Mouse (Mus musculus) limb, embryonic 12.5 days (tissue): Measurements from ENCODE around the gene Nrip2. TPM values are rescaled to one million over a fixed set of nuclear protein-coding genes. Genes with fewer than 3 reads are reported as not detected.

Experiments
- ATAC-seq: fragments of 200-750 bp; cut with Nextera tagmentation; 2 replicates; pipeline ENCODE4 v1.8.0; 2017; ENCODE audit warnings: low read depth, moderate TSS enrichment; ENCODE audit not compliant: insufficient number of reproducible peaks, insufficient read depth, low FRiP score, low TSS enrichment
- H3K27ac ChIP-seq: fragments of 300-500 bp; sonication (generic); 2 replicates; pipeline ENCODE4 v1.5.1; 2016; ENCODE audit warnings: mild to moderate bottlenecking, moderate library complexity
- H3K27me3 ChIP-seq: fragments of 300-500 bp; sonication (generic); 2 replicates; pipeline ENCODE4 v1.6.1; 2016; ENCODE audit warnings: mild to moderate bottlenecking, moderate library complexity
- H3K36me3 ChIP-seq: fragments of 300-500 bp; sonication (generic); 2 replicates; pipeline ENCODE4 v1.6.1; 2016; ENCODE audit warnings: mild to moderate bottlenecking, moderate library complexity
- H3K4me1 ChIP-seq: fragments of 300-500 bp; sonication (generic); replicated peaks from 2 replicates; pipeline ENCODE4 v1.6.1; 2016
- H3K4me2 ChIP-seq: fragments of 300-500 bp; sonication (generic); 2 replicates; pipeline ENCODE4 v1.6.1; 2016; ENCODE audit warnings: mild to moderate bottlenecking, moderate library complexity
- H3K4me3 ChIP-seq: fragments of 300-500 bp; sonication (generic); replicated peaks from 2 replicates; pipeline ENCODE4 v1.5.1; 2016; ENCODE audit warnings: mild to moderate bottlenecking
- H3K9ac ChIP-seq: fragments of 300-500 bp; sonication (generic); replicated peaks from 2 replicates; pipeline ENCODE4 v1.6.1; 2016; ENCODE audit warnings: mild to moderate bottlenecking, moderate library complexity
- H3K9me3 ChIP-seq: fragments of 300-500 bp; sonication (generic); 2 replicates; pipeline ENCODE4 v1.6.1; 2016; ENCODE audit warnings: mild to moderate bottlenecking, moderate library complexity
- WGBS: fragments of 180-500 bp; shearing (Covaris S2); methylation state at CpG from one replicate; pipeline ENCODE4 v1.1.7; 2016; 5-methylcytosine and 5-hydroxymethylcytosine counted together
- polyA plus RNA-seq: library from polyadenylated mRNA; unstranded; fragments of >200 nt; fragmentation: Nextera tagmentation; extraction: Ambion mirVana; gene quantifications from 2 replicates; pipeline ENCODE4 v1.2.1, GENCODE M21; 2016

The Nrip2 gene
- polyA plus RNA-seq, 1 experiment from 2014 or later = 3.5 TPM

DNA sequence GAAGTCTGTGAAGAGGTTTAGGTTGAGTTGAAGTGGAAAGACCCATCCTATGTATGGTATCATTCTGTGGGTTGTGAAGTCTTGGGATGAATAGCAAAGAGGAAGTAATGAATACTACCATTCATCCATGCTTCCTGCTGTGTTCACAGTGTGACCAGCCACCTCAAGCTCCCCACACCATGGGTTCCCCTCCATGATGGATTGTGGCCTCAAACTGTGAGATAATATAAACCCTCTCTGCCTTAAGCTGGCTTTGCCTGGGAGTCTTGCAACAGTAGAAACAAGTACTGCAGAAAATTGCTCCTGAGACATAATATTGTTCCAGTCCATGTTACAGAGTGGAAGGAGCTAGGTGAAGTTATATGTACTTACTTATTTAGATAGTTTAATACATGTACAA lies 62.5 kb downstream of the Nrip2 start:
- no peaks in the 10 kb centered on the region for H3K4me1 ChIP-seq
- no peaks in the 10 kb centered on the region for H3K36me3 ChIP-seq
- no peak overlapping the region for H3K27ac ChIP-seq
- H3K27me3 ChIP-seq = no peaks in the 10 kb centered on the region
- no peak overlapping the region for H3K4me2 ChIP-seq
- no peak overlapping the region for H3K4me3 ChIP-seq
- H3K9ac ChIP-seq = no peak overlapping the region
- H3K9me3 ChIP-seq = no peaks in the 10 kb centered on the region
- ATAC-seq = no peak

DNA sequence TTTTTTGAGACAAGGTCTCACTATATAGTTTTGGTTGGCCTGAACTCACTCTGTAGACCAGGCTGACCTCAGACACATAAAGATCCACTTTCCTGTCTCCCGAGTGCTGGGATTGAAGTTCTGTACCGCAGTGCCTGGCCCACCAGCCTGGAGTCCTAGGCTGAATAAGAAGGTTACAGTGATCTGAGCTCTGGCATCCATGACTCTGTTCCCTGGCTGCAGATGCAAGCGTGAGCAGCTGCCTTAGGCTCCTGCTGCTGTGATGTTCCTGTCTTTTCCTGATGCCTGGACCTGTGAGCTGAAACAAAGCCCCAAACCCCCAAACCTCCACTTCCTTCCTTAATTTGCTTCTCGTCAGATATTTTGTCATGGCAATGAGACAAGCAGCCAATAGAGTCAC lies 65.9 kb downstream of the Nrip2 start:
- ATAC-seq = no peak
- Histone ChIP-seq H3K27ac (no peak overlapping the region), H3K4me2 (no peak overlapping the region), H3K36me3 (no peaks in the 10 kb centered on the region), H3K4me1 (no peaks in the 10 kb centered on the region), H3K9ac (no peak overlapping the region), H3K4me3 (no peak overlapping the region), H3K9me3 (no peaks in the 10 kb centered on the region), H3K27me3 (no peaks in the 10 kb centered on the region)
- WGBS = 80% methylated on average over 4 of the region's 4 CpGs

Other genes with a start within 250 kb of the Nrip2 start
- gene Tead4, start 98.5 kb upstream of the Nrip2 start, polyA plus RNA-seq = 3.5 TPM in 2 replicates
- 21.0 and 23.6 TPM in 2 replicates for gene Tulp3, start 43.4 kb upstream of the Nrip2 start, polyA plus RNA-seq
- gene Rhno1, start 36.4 kb upstream of the Nrip2 start, polyA plus RNA-seq = 167 and 177 TPM in 2 replicates
- gene Foxm1, start 36.3 kb upstream of the Nrip2 start, polyA plus RNA-seq = 43.2 and 52.4 TPM in 2 replicates
- 0.38 and 0.74 TPM in 2 replicates for gene Tex52, start 23.8 kb upstream of the Nrip2 start, polyA plus RNA-seq
- not detected in 2 replicates for gene Gm44596, start 23.8 kb upstream of the Nrip2 start, polyA plus RNA-seq
- 35.9 and 39.3 TPM in 2 replicates for gene Itfg2, start 25.6 kb downstream of the Nrip2 start, polyA plus RNA-seq
- 548 and 573 TPM in 2 replicates for gene Fkbp4, start 39.4 kb downstream of the Nrip2 start, polyA plus RNA-seq
- not detected in 2 replicates for gene Pzp, start 127.4 kb downstream of the Nrip2 start, polyA plus RNA-seq
- gene A2ml1, start 182.3 kb downstream of the Nrip2 start, polyA plus RNA-seq = not detected in 2 replicates
- gene Klrb1a, start 224.2 kb downstream of the Nrip2 start, polyA plus RNA-seq = not detected in 2 replicates